8 mouse cellular contexts compared by ENCODE assay signal in genomic region chr7:126791851-126792720, GRCm38 (mm10). TPM values are rescaled to one million over a fixed set of nuclear protein-coding genes. Genes with fewer than 3 reads are reported as not detected.
A peak's percentile ranks its signal among the peaks of the same experiment; 100 is the strongest.
DNase-seq lines count a peak whose midpoint lies in the region; ATAC-seq and TF ChIP-seq lines count a peak whose summit lies in the region.

Gene Ppp4c, minus strand, starts transcription at chr7:126792496.

- no peaks in the 10 kb centered on the region for H3K9me3 ChIP-seq in heart, embryonic 10.5 days
- no peaks in the 10 kb centered on the region for H3K9me3 ChIP-seq in kidney, embryonic 15.5 days (replicated peaks)

- peak within 1 kb of the TSS; percentile 82 for H3K4me3 ChIP-seq in bone marrow macrophage, adult 2 months (ENCODE audit: insufficient read depth, low read length)
- peak within 1 kb of the TSS; percentile 97 for H3K4me3 ChIP-seq in embryonic fibroblast, embryonic 13.5 days (ENCODE audit: insufficient read depth, low read length)
- peak within 1 kb of the TSS; percentile 95 for H3K4me3 ChIP-seq in heart, embryonic 10.5 days
- peak within 1 kb of the TSS; percentile 67 for H3K4me3 ChIP-seq in kidney, embryonic 15.5 days (replicated peaks)

- under 1% methylated on average over 75 of the region's 83 CpGs for WGBS in heart, embryonic 10.5 days
- under 1% methylated on average over 75 of the region's 83 CpGs for WGBS in kidney, embryonic 15.5 days

- DNase-seq in A20 (ENCODE audit: low read depth, low spot score) (peak; percentile 98), liver (peak; percentile 96)
- DNase-seq in heart, embryonic 10.5 days (ENCODE audit: low spot score): peak; percentile 99
- DNase-seq in spleen, postnatal 4 days (ENCODE audit: low spot score in 2 of 2): peak; percentile 95 to 97

- H3K27me3 ChIP-seq in heart, embryonic 10.5 days (ENCODE audit: insufficient read depth, poor library complexity, severe bottlenecking): no peaks in the 10 kb centered on the region
- H3K27me3 ChIP-seq in kidney, embryonic 15.5 days: no peaks in the 10 kb centered on the region

- TF ChIP-seq POLR2A in bone marrow macrophage, adult 2 months (IDR thresholded peaks at IDR 0.05; ENCODE audit: borderline replicate concordance, low read depth, low read length): no peak
- TF ChIP-seq POLR2A in embryonic fibroblast, embryonic 13.5 days (IDR thresholded peaks at IDR 0.05; ENCODE audit: low read depth, low read length): peak; percentile 84

- peaks cover 70% of the 10 kb centered on the region for H3K36me3 ChIP-seq in heart, embryonic 10.5 days
- peaks cover 69% of the 10 kb centered on the region for H3K36me3 ChIP-seq in kidney, embryonic 15.5 days

- peak; percentile 94 for ATAC-seq in kidney, embryonic 15.5 days (replicated peaks; ENCODE audit: low FRiP score)
- ATAC-seq in monocyte, adult 5-6 weeks (replicated peaks; ENCODE audit: insufficient number of reproducible peaks, low FRiP score, low TSS enrichment, poor library complexity, severe bottlenecking): peak; percentile 91

- peak within 1 kb of the TSS; percentile 96 for H3K9ac ChIP-seq in kidney, embryonic 15.5 days

- peak within 1 kb of the TSS; percentile 70 for H3K4me2 ChIP-seq in kidney, embryonic 15.5 days

- peaks cover 9% of the 10 kb centered on the region for H3K4me1 ChIP-seq in bone marrow macrophage, adult 2 months (ENCODE audit: control insufficient read depth, insufficient read depth, low read length)
- H3K4me1 ChIP-seq in embryonic fibroblast, embryonic 13.5 days (ENCODE audit: control insufficient read depth, insufficient read depth, low read length): peaks cover 2% of the 10 kb centered on the region
- H3K4me1 ChIP-seq in heart, embryonic 10.5 days: peaks cover 37% of the 10 kb centered on the region
- H3K4me1 ChIP-seq in kidney, embryonic 15.5 days: peaks cover 61% of the 10 kb centered on the region

- TF ChIP-seq CTCF in bone marrow macrophage, adult 2 months (IDR thresholded peaks at IDR 0.05; ENCODE audit: low read depth, low read length): no peak
- TF ChIP-seq CTCF in embryonic fibroblast, embryonic 13.5 days (IDR thresholded peaks at IDR 0.05; ENCODE audit: borderline replicate concordance, insufficient read depth, low read length): no peak

- peak within 1 kb of the TSS; percentile 89 for H3K27ac ChIP-seq in bone marrow macrophage, adult 2 months (ENCODE audit: insufficient read depth, low read depth, low read length)
- peak within 1 kb of the TSS; percentile 84 for H3K27ac ChIP-seq in embryonic fibroblast, embryonic 13.5 days (ENCODE audit: insufficient read depth, low read length)
- peak within 1 kb of the TSS; percentile 97 for H3K27ac ChIP-seq in heart, embryonic 10.5 days
- peak within 1 kb of the TSS; percentile 98 for H3K27ac ChIP-seq in kidney, embryonic 15.5 days

RNA-seq across cellular contexts. Expression of gene Ppp4c, which starts in this region (rescaled TPM):
- 153 and 164 TPM in 2 replicates for polyA plus RNA-seq in bone marrow macrophage, adult 2 months (2012; ENCODE audit: insufficient read depth, insufficient read length, missing spikeins)
- polyA plus RNA-seq in embryonic fibroblast, embryonic 13.5 days (2011; ENCODE audit: insufficient read length, low read depth, missing spikeins): 106 and 118 TPM in 2 replicates
- 233 and 325 TPM in 2 replicates for polyA plus RNA-seq in heart, embryonic 10.5 days (2016; fragmentation: Nextera tagmentation; extraction: Ambion mirVana)
- polyA plus RNA-seq in kidney, embryonic 15.5 days (2015; fragmentation: Nextera tagmentation; extraction: Ambion mirVana): 257 and 272 TPM in 2 replicates
- 235 to 253 TPM (median 240 TPM) in 3 replicates for total RNA-seq in monocyte, adult 5-6 weeks (2017)

Comparison
In these comparisons a context has a peak if more than half of its experiments do, and no peak if none do; other contexts are left out.
1. Peak in every context shown above with its lines: DNase-seq, ATAC-seq, H3K4me3 ChIP-seq and H3K27ac ChIP-seq.